Mouse (Mus musculus) embryonic facial prominence, embryonic 12.5 days (tissue): ENCODE measurements around the gene Glis2. TPM values are rescaled to one million over a fixed set of nuclear protein-coding genes. Genes with fewer than 3 reads are reported as not detected.

ENCODE experiments used
- ATAC-seq: fragments of 200-750 bp; cut with Nextera tagmentation; 2 replicates; pipeline ENCODE4 v1.8.0; 2017; ENCODE audit not compliant: insufficient number of reproducible peaks, insufficient read depth, low FRiP score, low TSS enrichment
- H3K27ac ChIP-seq: fragments of 300-500 bp; sonication (generic); 2 replicates; pipeline ENCODE4 v1.5.1; 2016; ENCODE audit warnings: mild to moderate bottlenecking
- H3K27me3 ChIP-seq: fragments of 300-500 bp; sonication (generic); 2 replicates; pipeline ENCODE4 v1.6.1; 2016; ENCODE audit warnings: mild to moderate bottlenecking, moderate library complexity
- H3K36me3 ChIP-seq: fragments of 300-500 bp; sonication (generic); 2 replicates; pipeline ENCODE4 v1.6.1; 2016; ENCODE audit warnings: mild to moderate bottlenecking
- H3K4me1 ChIP-seq: fragments of 300-500 bp; sonication (generic); 2 replicates; pipeline ENCODE4 v1.6.1; 2016
- H3K4me2 ChIP-seq: fragments of 300-500 bp; sonication (generic); replicated peaks from 2 replicates; pipeline ENCODE4 v1.6.1; 2016; ENCODE audit warnings: mild to moderate bottlenecking, moderate library complexity
- H3K4me3 ChIP-seq: fragments of 300-500 bp; sonication (generic); 2 replicates; pipeline ENCODE4 v1.5.1; 2016; ENCODE audit warnings: mild to moderate bottlenecking
- H3K9ac ChIP-seq: fragments of 300-500 bp; sonication (generic); 2 replicates; pipeline ENCODE4 v1.6.1; 2016; ENCODE audit warnings: mild to moderate bottlenecking, moderate library complexity
- H3K9me3 ChIP-seq: fragments of 300-500 bp; sonication (generic); 2 replicates; pipeline ENCODE4 v1.6.1; 2016; ENCODE audit warnings: mild to moderate bottlenecking, moderate library complexity
- WGBS: fragments of 180-500 bp; shearing (Covaris S2); methylation state at CpG from one replicate; pipeline ENCODE4 v1.1.7; 2016; 5-methylcytosine and 5-hydroxymethylcytosine counted together
- polyA plus RNA-seq: library from polyadenylated mRNA; unstranded; fragments of >200 nt; fragmentation: Nextera tagmentation; extraction: Ambion mirVana; gene quantifications from 2 replicates; pipeline ENCODE4 v1.2.1, GENCODE M21; 2016

Gene Glis2
- polyA plus RNA-seq, result 33.0 and 33.4 TPM in 2 replicates

DNA sequence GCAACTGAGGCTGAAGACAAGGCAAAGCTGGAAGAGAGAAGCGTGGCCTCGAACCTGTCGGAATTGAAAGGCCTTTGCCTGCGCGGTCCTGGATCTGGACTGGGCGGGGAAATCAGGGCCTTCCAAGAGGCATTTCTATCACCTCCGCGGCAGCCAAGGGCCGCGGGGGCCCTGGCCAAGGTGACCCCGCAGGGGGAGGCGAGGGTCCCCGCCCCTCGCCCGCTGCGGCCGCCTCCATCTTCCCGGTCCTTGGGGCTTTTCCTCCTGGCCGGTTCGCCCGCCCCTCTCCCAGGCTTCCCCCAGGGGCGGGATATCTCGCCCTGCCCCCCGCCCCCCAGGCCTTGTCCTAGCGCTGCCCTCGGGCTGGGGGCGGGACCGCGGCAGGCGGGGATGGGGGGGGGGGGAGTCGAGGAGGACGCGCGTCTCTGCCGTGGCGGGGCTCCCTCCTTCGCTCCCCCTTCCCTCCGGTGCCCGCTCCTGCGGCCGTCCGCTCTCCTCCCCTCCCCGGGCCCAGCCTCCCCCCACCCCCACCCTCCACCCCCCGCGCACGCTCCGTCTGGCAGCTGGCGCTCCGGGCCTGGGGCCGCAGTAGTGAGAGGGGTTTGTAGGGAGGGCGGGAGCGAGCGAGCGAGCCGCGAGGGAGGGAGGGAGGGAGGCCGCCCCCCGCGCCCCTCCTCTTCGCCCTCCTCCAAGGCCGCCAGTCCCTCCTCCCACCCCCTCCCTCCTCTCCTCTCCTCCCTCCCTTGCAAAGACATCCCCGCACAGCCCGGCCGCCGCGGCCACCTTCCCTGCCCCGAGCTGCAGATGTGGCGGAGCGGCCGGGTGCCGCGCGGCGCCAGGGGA lies at the start of gene Glis2:
TSS of gene Glis2 (plus strand) at position 743 of the 843 bp plus-strand sequence.
- no peaks in the 10 kb centered on the region for H3K9me3 ChIP-seq
- peak within 1 kb of the TSS; percentile 89 for H3K4me3 ChIP-seq
- H3K4me2 ChIP-seq, result peak within 1 kb of the TSS; percentile 93
- H3K36me3 ChIP-seq, result peaks cover 8% of the 10 kb centered on the region
- H3K9ac ChIP-seq, result peak within 1 kb of the TSS; percentile 93
- WGBS, result under 1% methylated on average over 33 of the region's 74 CpGs
- peak; percentile 75 for ATAC-seq
- H3K27ac ChIP-seq, result peak within 1 kb of the TSS; percentile 97
- H3K4me1 ChIP-seq, result peaks cover 57% of the 10 kb centered on the region
- H3K27me3 ChIP-seq, result no peaks in the 10 kb centered on the region

DNA sequence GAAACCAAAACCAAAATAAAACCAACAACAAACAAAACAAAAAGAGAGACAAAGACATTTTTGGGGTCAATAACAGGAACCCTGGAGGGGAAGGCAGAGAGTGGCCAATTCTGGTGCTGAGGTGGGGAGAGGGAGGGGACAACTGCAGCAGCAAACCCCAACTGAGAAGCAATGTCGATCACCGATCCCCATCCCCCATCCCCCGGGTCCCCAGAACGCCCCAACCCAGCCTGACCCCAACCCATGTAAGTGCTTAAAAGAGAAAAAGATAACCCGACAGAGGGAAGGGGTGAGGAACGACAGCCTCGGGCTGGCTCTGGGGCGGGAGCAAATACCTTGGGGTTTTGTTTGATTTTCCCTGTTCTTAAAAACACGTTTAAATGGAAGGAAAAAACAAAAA lies 49.7 kb upstream of the Glis2 start:
- no peak overlapping the region for H3K27ac ChIP-seq
- no peak overlapping the region for H3K9ac ChIP-seq
- H3K4me1 ChIP-seq, result 0 out of 2 replicates have a peak, but pooled peaks cover 5% of the 10 kb centered on the region
- no peak for ATAC-seq
- H3K4me3 ChIP-seq, result no peak overlapping the region
- 74% methylated on average over 9 of the region's 9 CpGs for WGBS
- no peak overlapping the region for H3K4me2 ChIP-seq
- peaks cover 46% of the 10 kb centered on the region for H3K36me3 ChIP-seq
- H3K9me3 ChIP-seq, result no peaks in the 10 kb centered on the region
- no peaks in the 10 kb centered on the region for H3K27me3 ChIP-seq

DNA sequence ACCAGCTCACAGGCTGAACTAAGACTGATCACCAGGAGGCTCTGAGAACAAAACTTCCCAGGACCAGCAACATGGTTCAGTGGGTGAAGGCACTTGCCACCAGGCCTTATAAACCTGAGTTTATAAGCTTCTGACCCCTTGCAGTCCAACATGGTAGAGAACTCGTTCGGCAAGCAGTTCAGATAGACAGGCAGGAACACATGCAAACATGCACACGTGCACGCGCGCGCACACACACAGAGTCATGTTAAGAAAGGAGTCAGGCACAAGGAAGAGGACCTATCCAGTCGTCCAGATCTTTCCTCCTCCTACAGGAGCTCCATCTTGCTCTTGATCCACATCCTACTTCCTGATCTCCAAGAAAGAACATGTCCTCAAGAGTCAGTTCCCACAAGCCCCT lies 47.7 kb upstream of the Glis2 start:
- H3K27me3 ChIP-seq, result no peaks in the 10 kb centered on the region
- H3K36me3 ChIP-seq, result peaks cover 58% of the 10 kb centered on the region

DNA sequence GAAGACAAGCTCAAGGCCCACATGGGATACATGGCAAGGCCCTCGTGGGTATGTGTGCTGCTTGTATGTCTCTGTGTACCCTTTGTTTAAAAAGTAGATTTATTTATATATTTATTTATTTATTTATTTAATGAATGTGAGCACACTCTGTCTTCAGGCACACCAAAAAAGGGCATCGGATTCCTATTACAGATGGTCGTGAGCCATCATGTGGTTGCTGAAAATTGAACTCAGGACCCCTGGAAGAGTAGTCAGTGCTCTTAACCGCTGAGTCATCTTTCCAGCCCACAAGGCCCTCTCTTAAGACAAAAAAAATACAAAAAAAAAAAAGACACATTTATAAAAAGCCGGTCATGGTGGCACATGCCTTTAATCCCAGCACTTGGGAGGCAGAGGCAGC lies 46.9 kb upstream of the Glis2 start:
- no peaks in the 10 kb centered on the region for H3K9me3 ChIP-seq
- 87% methylated on average over 5 of the region's 5 CpGs for WGBS
- no peak for ATAC-seq
- peaks cover 58% of the 10 kb centered on the region for H3K36me3 ChIP-seq
- H3K27me3 ChIP-seq, result no peaks in the 10 kb centered on the region
- H3K4me1 ChIP-seq, result peaks cover 15% of the 10 kb centered on the region
- H3K27ac ChIP-seq, result no peak overlapping the region
- H3K4me3 ChIP-seq, result no peak overlapping the region
- H3K9ac ChIP-seq, result no peak overlapping the region
- no peak overlapping the region for H3K4me2 ChIP-seq

More for the DNA sequence above, 47.7 kb upstream of the Glis2 start:
- no peak for ATAC-seq
- peaks cover 12% of the 10 kb centered on the region for H3K4me1 ChIP-seq
- no peak overlapping the region for H3K9ac ChIP-seq
- no peaks in the 10 kb centered on the region for H3K9me3 ChIP-seq
- no peak overlapping the region for H3K4me3 ChIP-seq
- no peak overlapping the region for H3K27ac ChIP-seq
- H3K4me2 ChIP-seq, result no peak overlapping the region
- WGBS, result 92% methylated on average over 8 of the region's 8 CpGs

DNA sequence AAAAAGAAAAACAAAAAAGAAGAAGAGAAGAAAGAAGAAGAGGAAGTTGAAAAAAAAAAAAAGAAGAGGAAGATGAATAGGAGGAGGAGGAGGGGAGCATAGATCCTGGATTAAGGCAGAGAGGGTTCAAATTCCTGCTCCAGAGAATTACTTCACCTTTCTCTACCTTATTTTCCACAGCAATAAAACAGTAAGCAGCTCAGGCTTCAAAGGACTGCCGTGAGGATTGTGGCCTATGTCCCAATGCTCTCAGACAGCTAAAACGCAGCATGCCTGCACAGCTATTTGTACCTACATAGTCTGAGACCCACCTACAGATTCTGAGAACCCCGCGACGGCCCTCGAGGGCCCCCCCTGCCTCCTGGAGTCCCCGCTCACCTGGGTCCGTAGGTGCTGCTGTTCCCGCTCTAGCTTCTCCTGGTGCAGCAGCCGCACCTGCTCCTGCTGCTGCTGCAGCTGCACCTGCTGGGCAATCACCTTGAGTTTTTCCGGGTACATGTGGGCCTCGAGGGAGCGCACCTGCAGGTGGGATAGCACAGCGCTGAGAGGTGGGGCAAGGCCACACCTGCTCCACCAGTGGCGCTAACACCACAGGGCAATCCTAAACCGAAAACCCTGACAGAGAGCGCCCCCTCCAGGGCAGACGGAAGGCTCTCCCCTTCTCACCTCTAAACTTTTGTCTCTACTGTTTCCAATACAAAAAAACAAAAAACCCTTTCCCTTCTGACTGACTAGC lies 45.4 kb upstream of the Glis2 start:
- Histone ChIP-seq H3K27me3 (no peaks in the 10 kb centered on the region), H3K36me3 (peaks cover 58% of the 10 kb centered on the region), H3K9ac (no peak overlapping the region), H3K27ac (no peak overlapping the region), H3K4me2 (no peak overlapping the region), H3K4me1 (peaks cover 31% of the 10 kb centered on the region), H3K4me3 (no peak overlapping the region), H3K9me3 (no peaks in the 10 kb centered on the region)
- no peak for ATAC-seq
- 91% methylated on average over 18 of the region's 18 CpGs for WGBS

DNA sequence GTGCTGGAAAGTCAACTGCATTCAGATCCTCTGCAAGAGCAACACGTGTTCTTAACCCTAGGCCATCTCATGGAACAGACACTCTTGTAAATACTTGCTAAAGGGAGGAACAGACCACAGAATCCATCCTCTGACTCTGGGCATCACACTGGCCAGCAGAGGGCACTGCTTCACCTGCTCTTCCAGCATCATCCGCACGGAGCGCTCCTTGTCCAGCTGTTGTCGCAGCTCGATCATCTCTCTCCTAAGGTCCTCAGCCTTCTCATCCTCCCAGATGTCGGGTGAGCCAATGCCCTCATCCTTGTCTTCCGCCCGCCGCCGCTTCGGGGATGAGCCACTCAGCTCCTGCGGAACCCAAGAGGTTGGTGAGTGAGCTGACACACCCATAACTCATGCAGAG lies 43.5 kb upstream of the Glis2 start:
- peak; percentile 17; the same call in 1 of the 2 replicates for ATAC-seq
- H3K27ac ChIP-seq, result no peak overlapping the region

DNA sequence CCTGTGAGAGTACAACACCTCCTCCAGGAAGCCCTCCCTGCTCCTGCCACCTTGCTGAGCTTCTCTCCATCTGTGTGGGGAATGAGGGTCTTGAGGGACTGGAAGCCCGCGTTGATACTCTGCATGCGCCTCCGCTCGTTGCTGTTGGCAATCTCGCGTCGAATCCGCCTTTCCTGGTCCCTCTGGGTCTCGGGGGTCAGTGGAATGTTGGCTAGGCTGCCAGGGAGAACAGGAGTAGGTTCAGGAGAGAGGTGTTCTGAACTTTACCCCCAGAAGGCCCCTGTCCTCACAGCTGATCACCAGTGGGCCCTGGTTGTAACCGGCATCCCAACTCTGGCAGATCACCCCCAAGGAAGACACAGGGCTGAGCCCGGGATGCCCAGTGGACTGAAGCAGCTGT lies 42.6 kb upstream of the Glis2 start:
- H3K4me3 ChIP-seq, result no peak overlapping the region
- no peaks in the 10 kb centered on the region for H3K27me3 ChIP-seq
- H3K27ac ChIP-seq, result peak overlapping the region; percentile 93
- no peak overlapping the region for H3K4me2 ChIP-seq
- no peak overlapping the region for H3K9ac ChIP-seq
- ATAC-seq, result no peak
- peaks cover 39% of the 10 kb centered on the region for H3K36me3 ChIP-seq
- WGBS, result 79% methylated on average over 12 of the region's 12 CpGs
- no peaks in the 10 kb centered on the region for H3K9me3 ChIP-seq
- H3K4me1 ChIP-seq, result peaks cover 36% of the 10 kb centered on the region

More for the DNA sequence above, 43.5 kb upstream of the Glis2 start:
- Histone ChIP-seq H3K9me3 (no peaks in the 10 kb centered on the region), H3K4me3 (no peak overlapping the region), H3K9ac (no peak overlapping the region), H3K36me3 (peaks cover 46% of the 10 kb centered on the region), H3K4me2 (no peak overlapping the region), H3K27me3 (no peaks in the 10 kb centered on the region), H3K4me1 (peaks cover 32% of the 10 kb centered on the region)
- 44% methylated on average over 13 of the region's 13 CpGs for WGBS

DNA sequence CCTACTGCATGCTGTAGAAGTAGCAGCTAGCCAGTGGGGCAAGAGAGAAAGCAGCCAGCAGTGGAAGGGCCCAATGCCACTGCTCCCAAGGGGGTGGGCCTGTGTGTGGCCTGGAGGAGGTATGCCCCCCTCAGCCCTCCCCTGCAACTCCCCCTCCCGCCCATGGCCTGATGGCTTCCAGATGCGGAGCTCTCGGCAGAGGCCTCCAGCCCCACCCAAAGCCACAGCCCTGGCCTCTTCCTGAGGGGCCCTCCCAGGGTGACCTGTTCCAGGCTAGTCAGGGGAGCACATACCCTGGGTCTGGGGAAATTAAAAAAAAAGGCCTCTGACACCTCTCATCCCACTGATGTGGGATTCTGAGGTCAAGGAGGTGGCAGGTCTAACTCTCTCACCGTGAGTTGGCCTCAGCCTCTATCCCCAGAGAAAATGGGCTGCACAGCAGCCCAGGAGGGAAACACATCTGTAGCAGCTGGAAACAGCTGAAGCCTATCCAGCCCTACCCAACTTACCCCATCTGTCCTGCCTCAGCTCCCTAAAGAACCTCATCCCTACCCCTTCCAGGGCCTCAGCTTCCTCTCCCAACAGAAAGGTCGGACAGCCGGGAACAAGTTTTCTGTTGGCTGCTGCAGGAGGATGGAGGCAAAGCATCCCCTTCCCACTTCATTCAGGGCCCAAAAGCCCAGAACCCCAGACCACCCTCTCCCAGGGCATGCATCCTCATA lies 41.5 kb upstream of the Glis2 start:
- no peak overlapping the region for H3K4me3 ChIP-seq
- H3K4me1 ChIP-seq, result peaks cover 47% of the 10 kb centered on the region
- 12% methylated on average over 6 of the region's 6 CpGs for WGBS
- ATAC-seq, result peak; percentile 86
- no peak overlapping the region; the same call in 1 of the 2 replicates for H3K9ac ChIP-seq
- peak overlapping the region; percentile 8 for H3K4me2 ChIP-seq
- H3K27me3 ChIP-seq, result no peaks in the 10 kb centered on the region
- H3K27ac ChIP-seq, result peak overlapping the region; percentile 93
- H3K36me3 ChIP-seq, result peaks cover 30% of the 10 kb centered on the region
- no peaks in the 10 kb centered on the region for H3K9me3 ChIP-seq

DNA sequence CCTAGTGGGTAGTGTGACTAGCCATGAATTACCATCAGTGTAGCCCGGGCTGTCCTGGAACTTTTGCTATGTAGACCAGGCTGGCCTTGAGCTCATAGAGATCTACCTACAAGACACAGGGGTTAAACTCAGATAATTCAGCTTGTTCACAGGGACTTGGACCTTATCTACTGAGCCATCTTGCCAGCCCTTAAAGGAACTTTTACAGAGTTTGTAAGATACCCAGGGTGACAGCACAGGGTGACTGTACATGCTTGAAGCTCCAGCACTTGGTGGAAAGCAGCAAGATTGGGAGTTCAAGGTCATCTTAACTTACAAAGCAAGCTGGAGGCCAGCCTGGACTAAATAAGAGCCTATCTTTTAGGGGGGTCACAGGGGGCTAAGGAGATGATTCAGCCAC lies 39.0 kb upstream of the Glis2 start:
- peaks cover 11% of the 10 kb centered on the region; the same call in 1 of the 2 replicates for H3K36me3 ChIP-seq
- WGBS, result 91% methylated on average over 1 of the region's 1 CpGs
- no peak for ATAC-seq
- H3K4me2 ChIP-seq, result no peak overlapping the region
- H3K27ac ChIP-seq, result no peak overlapping the region
- no peaks in the 10 kb centered on the region for H3K9me3 ChIP-seq
- H3K4me3 ChIP-seq, result no peak overlapping the region
- H3K27me3 ChIP-seq, result no peaks in the 10 kb centered on the region
- H3K9ac ChIP-seq, result no peak overlapping the region
- peaks cover 48% of the 10 kb centered on the region for H3K4me1 ChIP-seq

DNA sequence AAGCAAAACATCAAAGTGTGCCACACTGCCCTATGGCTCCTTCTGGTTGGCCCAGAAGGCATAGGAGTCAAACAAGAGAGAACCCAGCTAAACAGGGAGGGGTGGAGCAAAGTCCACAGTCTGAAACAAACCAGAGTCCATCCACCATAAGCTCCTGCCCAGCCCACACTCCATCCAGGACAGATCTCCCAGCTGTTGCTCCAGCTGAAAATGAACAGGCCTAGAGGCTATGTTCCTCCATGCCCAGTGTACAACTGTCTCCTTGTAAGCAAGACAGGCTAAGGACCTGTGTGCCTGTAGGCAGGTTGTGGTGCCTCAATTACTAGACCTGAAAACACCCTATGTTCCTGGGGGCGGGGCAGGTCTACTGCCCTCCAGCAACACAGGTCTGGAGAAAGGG lies 37.4 kb upstream of the Glis2 start:
- Histone ChIP-seq H3K4me1 (peaks cover 41% of the 10 kb centered on the region), H3K9me3 (no peaks in the 10 kb centered on the region), H3K27ac (peak overlapping the region; percentile 95; the same call in 1 of the 2 replicates), H3K9ac (peak overlapping the region; percentile 77; the same call in 1 of the 2 replicates), H3K27me3 (no peaks in the 10 kb centered on the region), H3K36me3 (no peaks in the 10 kb centered on the region), H3K4me2 (peak overlapping the region; percentile 76), H3K4me3 (peak overlapping the region; percentile 62)
- 75% methylated on average over 1 of the region's 1 CpGs for WGBS
- no peak for ATAC-seq

DNA sequence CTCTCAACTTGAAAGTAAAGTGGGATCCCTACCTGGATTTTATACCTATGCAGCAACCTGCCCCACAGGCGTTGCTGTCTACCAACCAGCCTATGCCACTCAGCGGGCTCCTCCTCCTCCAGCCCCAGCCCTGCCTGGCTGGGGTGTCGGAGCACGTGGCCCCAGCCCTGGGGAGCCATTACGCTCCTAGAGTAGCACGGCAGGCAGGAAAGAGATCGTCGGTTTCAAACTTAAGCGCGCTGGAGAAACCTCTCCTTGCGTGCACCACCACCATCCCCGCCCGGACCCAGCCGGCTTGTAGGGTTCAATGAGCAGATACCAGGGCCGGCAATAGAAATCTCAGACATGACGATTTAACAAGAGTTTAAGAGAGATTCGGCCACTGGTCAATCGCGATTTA lies 36.6 kb upstream of the Glis2 start:
- no peaks in the 10 kb centered on the region for H3K36me3 ChIP-seq
- H3K9ac ChIP-seq, result peak overlapping the region; percentile 77
- peaks cover 33% of the 10 kb centered on the region for H3K4me1 ChIP-seq
- H3K27ac ChIP-seq, result peak overlapping the region; percentile 95
- peak; percentile 68 for ATAC-seq
- H3K9me3 ChIP-seq, result no peaks in the 10 kb centered on the region
- no peaks in the 10 kb centered on the region for H3K27me3 ChIP-seq
- H3K4me2 ChIP-seq, result peak overlapping the region; percentile 76
- H3K4me3 ChIP-seq, result peak overlapping the region; percentile 62
- under 1% methylated on average over 19 of the region's 19 CpGs for WGBS
